Mouse (Mus musculus): Measurements from ENCODE around the gene Tbc1d8. TPM values are rescaled to one million over a fixed set of nuclear protein-coding genes. Genes with fewer than 3 reads are reported as not detected.

Gene Tbc1d8
- polyA plus RNA-seq, 2 experiments = 11.5 to 14.3 TPM

- no peaks in the 10 kb centered on the region for H3K36me3 ChIP-seq (ENCODE audit: control insufficient read depth, insufficient read depth, low read length)
- no peak for TF ChIP-seq POLR2A (IDR thresholded peaks at IDR 0.05; ENCODE audit: borderline replicate concordance, extremely low read depth, insufficient read depth, insufficient read length)
- ATAC-seq (ENCODE audit: low FRiP score, low read depth) = no peak
- no peak overlapping the region for H3K4me2 ChIP-seq (replicated peaks; ENCODE audit: low read depth, low read length, severe bottlenecking)
- no peaks in the 10 kb centered on the region for H3K4me1 ChIP-seq (ENCODE audit: control insufficient read depth, insufficient read depth, low read length)
- H3K27ac ChIP-seq (replicated peaks; ENCODE audit: low read depth, low read length) = no peak overlapping the region
- H3K9ac ChIP-seq (ENCODE audit: low read depth, low read length, severe bottlenecking) = no peak overlapping the region
- no peaks in the 10 kb centered on the region for H3K9me3 ChIP-seq (ENCODE audit: control insufficient read depth, low read length)
- 90% methylated on average over 4 of the region's 4 CpGs for WGBS
- no peak for DNase-seq (ENCODE audit: low spot score)
- no peaks in the 10 kb centered on the region for H3K27me3 ChIP-seq (ENCODE audit: control insufficient read depth, insufficient read depth, low read length)
- no peak overlapping the region for H3K4me3 ChIP-seq (replicated peaks; ENCODE audit: low read length)
Measured at GRCm38 (mm10) chr1:39496995-39497394, 18.4 kb upstream of the Tbc1d8 start.

GRCm38 (mm10) chr1:39493664-39494063 lies 15.1 kb upstream of the Tbc1d8 start:
- no peaks in the 10 kb centered on the region for H3K4me1 ChIP-seq (ENCODE audit: control insufficient read depth, insufficient read depth, low read length)
- DNase-seq (ENCODE audit: low spot score) (no peak), ATAC-seq (ENCODE audit: low FRiP score, low read depth) (no peak)
- no peaks in the 10 kb centered on the region for H3K9me3 ChIP-seq (ENCODE audit: control insufficient read depth, low read length)
- TF ChIP-seq POLR2A (IDR thresholded peaks at IDR 0.05; ENCODE audit: borderline replicate concordance, extremely low read depth, insufficient read depth, insufficient read length) = no peak
- WGBS = 78% methylated on average over 3 of the region's 3 CpGs
- H3K9ac ChIP-seq (ENCODE audit: low read depth, low read length, severe bottlenecking) = no peak overlapping the region
- no peak overlapping the region for H3K4me3 ChIP-seq (replicated peaks; ENCODE audit: low read length)
- no peak overlapping the region for H3K4me2 ChIP-seq (replicated peaks; ENCODE audit: low read depth, low read length, severe bottlenecking)
- H3K36me3 ChIP-seq (ENCODE audit: control insufficient read depth, insufficient read depth, low read length) = no peaks in the 10 kb centered on the region
- no peaks in the 10 kb centered on the region for H3K27me3 ChIP-seq (ENCODE audit: control insufficient read depth, insufficient read depth, low read length)
- H3K27ac ChIP-seq (replicated peaks; ENCODE audit: low read depth, low read length) = no peak overlapping the region

DNA sequence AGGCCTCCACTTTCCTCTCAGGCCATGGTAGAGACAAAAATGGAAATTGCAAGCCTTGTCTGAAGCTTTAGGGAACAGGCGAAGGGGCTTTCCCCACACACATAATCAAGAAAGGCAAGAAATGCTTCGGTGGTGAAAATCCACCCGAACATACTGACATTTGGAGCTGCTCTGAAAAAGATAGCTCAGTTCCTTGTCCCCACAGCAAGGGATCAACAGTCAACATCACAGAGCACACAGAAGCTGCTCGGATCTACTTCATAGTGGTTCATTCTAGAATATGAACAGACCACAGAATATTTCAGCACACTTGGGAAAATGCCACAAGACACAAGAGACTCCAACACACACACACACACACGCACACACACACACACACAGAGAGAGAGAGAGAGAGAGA lies 14.6 kb upstream of the Tbc1d8 start:
- 86% methylated on average over 5 of the region's 5 CpGs for WGBS
- ATAC-seq (ENCODE audit: low FRiP score, low read depth) = no peak
- DNase-seq (ENCODE audit: low spot score) = no peak
- TF ChIP-seq POLR2A (IDR thresholded peaks at IDR 0.05; ENCODE audit: borderline replicate concordance, extremely low read depth, insufficient read depth, insufficient read length) = no peak
- Histone ChIP-seq H3K4me2 (replicated peaks; ENCODE audit: low read depth, low read length, severe bottlenecking) (no peak overlapping the region), H3K27me3 (ENCODE audit: control insufficient read depth, insufficient read depth, low read length) (no peaks in the 10 kb centered on the region), H3K27ac (replicated peaks; ENCODE audit: low read depth, low read length) (no peak overlapping the region), H3K9me3 (ENCODE audit: control insufficient read depth, low read length) (no peaks in the 10 kb centered on the region), H3K4me3 (replicated peaks; ENCODE audit: low read length) (no peak overlapping the region), H3K4me1 (ENCODE audit: control insufficient read depth, insufficient read depth, low read length) (no peaks in the 10 kb centered on the region), H3K36me3 (ENCODE audit: control insufficient read depth, insufficient read depth, low read length) (no peaks in the 10 kb centered on the region), H3K9ac (ENCODE audit: low read depth, low read length, severe bottlenecking) (no peak overlapping the region)

- Histone ChIP-seq H3K27ac (replicated peaks; ENCODE audit: low read depth, low read length) (no peak overlapping the region), H3K4me3 (replicated peaks; ENCODE audit: low read length) (no peak overlapping the region), H3K27me3 (ENCODE audit: control insufficient read depth, insufficient read depth, low read length) (no peaks in the 10 kb centered on the region), H3K9me3 (ENCODE audit: control insufficient read depth, low read length) (no peaks in the 10 kb centered on the region), H3K36me3 (ENCODE audit: control insufficient read depth, insufficient read depth, low read length) (no peaks in the 10 kb centered on the region), H3K4me1 (ENCODE audit: control insufficient read depth, insufficient read depth, low read length) (no peaks in the 10 kb centered on the region), H3K4me2 (replicated peaks; ENCODE audit: low read depth, low read length, severe bottlenecking) (no peak overlapping the region), H3K9ac (ENCODE audit: low read depth, low read length, severe bottlenecking) (no peak overlapping the region)
- TF ChIP-seq POLR2A (IDR thresholded peaks at IDR 0.05; ENCODE audit: borderline replicate concordance, extremely low read depth, insufficient read depth, insufficient read length) = no peak
- no peak for DNase-seq (ENCODE audit: low spot score)
- 72% methylated on average over 3 of the region's 3 CpGs for WGBS
- no peak for ATAC-seq (ENCODE audit: low FRiP score, low read depth)
Measured at GRCm38 (mm10) chr1:39487370-39487769, 8.8 kb upstream of the Tbc1d8 start.

GRCm38 (mm10) chr1:39482115-39482815 lies 3.7 kb upstream of the Tbc1d8 start:
- DNase-seq (ENCODE audit: low spot score) (no peak), ATAC-seq (ENCODE audit: low FRiP score, low read depth) (no peak)
- 69% methylated on average over 10 of the region's 10 CpGs for WGBS
- TF ChIP-seq POLR2A (IDR thresholded peaks at IDR 0.05; ENCODE audit: borderline replicate concordance, extremely low read depth, insufficient read depth, insufficient read length) = no peak
- H3K9ac ChIP-seq (ENCODE audit: low read depth, low read length, severe bottlenecking) = no peak overlapping the region
- H3K4me3 ChIP-seq (replicated peaks; ENCODE audit: low read length) = no peak overlapping the region
- H3K36me3 ChIP-seq (ENCODE audit: control insufficient read depth, insufficient read depth, low read length) = no peaks in the 10 kb centered on the region
- no peak overlapping the region for H3K4me2 ChIP-seq (replicated peaks; ENCODE audit: low read depth, low read length, severe bottlenecking)
- no peaks in the 10 kb centered on the region for H3K9me3 ChIP-seq (ENCODE audit: control insufficient read depth, low read length)
- H3K27me3 ChIP-seq (ENCODE audit: control insufficient read depth, insufficient read depth, low read length) = no peaks in the 10 kb centered on the region
- no peak overlapping the region for H3K27ac ChIP-seq (replicated peaks; ENCODE audit: low read depth, low read length)
- H3K4me1 ChIP-seq (ENCODE audit: control insufficient read depth, insufficient read depth, low read length) = peaks cover 2% of the 10 kb centered on the region; the same call in 1 of the 2 replicates
